Mouse (Mus musculus) lung, embryonic 14.5 days (tissue): ENCODE results near the gene Cfd. TPM values are rescaled to one million over a fixed set of nuclear protein-coding genes. Genes with fewer than 3 reads are reported as not detected.

ENCODE experiments used
- ATAC-seq: fragments of 200-750 bp; cut with Nextera tagmentation; 2 replicates; pipeline ENCODE4 v1.8.0; 2017; ENCODE audit warnings: mild to moderate bottlenecking, moderate TSS enrichment, moderate library complexity; ENCODE audit not compliant: insufficient read depth
- DNase-seq: peaks from one replicate; pipeline ENCODE4 v3.0.0-alpha.2; 2015
- H3K27ac ChIP-seq: fragments of 300-500 bp; sonication (generic); 2 replicates; pipeline ENCODE4 v1.5.1; 2014; ENCODE audit warnings: low read depth, mild to moderate bottlenecking, moderate library complexity
- H3K27me3 ChIP-seq: fragments of 300-500 bp; sonication (generic); 2 replicates; pipeline ENCODE4 v1.6.1; 2014; ENCODE audit warnings: low read length, control low read depth; ENCODE audit not compliant: insufficient read depth
- H3K36me3 ChIP-seq: fragments of 300-500 bp; sonication (generic); 2 replicates; pipeline ENCODE4 v1.6.1; 2014; ENCODE audit warnings: control low read depth; ENCODE audit not compliant: insufficient read depth
- H3K4me1 ChIP-seq: fragments of 300-500 bp; sonication (generic); 2 replicates; pipeline ENCODE4 v1.6.1; 2014; ENCODE audit warnings: antibody characterized with exemption, control low read depth; ENCODE audit not compliant: insufficient read depth
- H3K4me2 ChIP-seq: fragments of 300-500 bp; sonication (generic); 2 replicates; pipeline ENCODE4 v1.6.1; 2014; ENCODE audit warnings: mild to moderate bottlenecking
- H3K4me3 ChIP-seq: fragments of 300-500 bp; sonication (generic); 2 replicates; pipeline ENCODE4 v1.5.1; 2014; ENCODE audit warnings: low read depth, low read length
- H3K9ac ChIP-seq: fragments of 300-500 bp; sonication (generic); 2 replicates; pipeline ENCODE4 v1.6.1; 2014
- H3K9me3 ChIP-seq: fragments of 300-500 bp; sonication (generic); 2 replicates; pipeline ENCODE4 v1.6.1; 2016; ENCODE audit warnings: low read depth, low read length, control low read depth
- CTCF ChIP-seq: IDR thresholded peaks from 2 replicates; pipeline ENCODE4 v1.5.1; 2016; ENCODE audit warnings: antibody characterized with exemption, low read depth
- WGBS: fragments of 180-500 bp; shearing (Covaris S2); extraction: QIAGEN DNeasy Blood & Tissue Kit; methylation state at CpG from one replicate; pipeline ENCODE4 v1.1.7; 2014; 5-methylcytosine and 5-hydroxymethylcytosine counted together
- polyA plus RNA-seq: library from polyadenylated mRNA; unstranded; fragments of >200 nt; fragmentation: Nextera tagmentation; extraction: Ambion mirVana; gene quantifications from 2 replicates; pipeline ENCODE4 v1.2.1, GENCODE M21; 2014

Cfd gene
- polyA plus RNA-seq, 1 experiment from 2014 or later = not detected

GRCm38 (mm10) chr10:79866601-79867000 lies 24.1 kb upstream of the Cfd start:
- no peak overlapping the region for H3K4me3 ChIP-seq
- no peaks in the 10 kb centered on the region for H3K9me3 ChIP-seq
- WGBS = 66% methylated on average over 11 of the region's 11 CpGs

DNA sequence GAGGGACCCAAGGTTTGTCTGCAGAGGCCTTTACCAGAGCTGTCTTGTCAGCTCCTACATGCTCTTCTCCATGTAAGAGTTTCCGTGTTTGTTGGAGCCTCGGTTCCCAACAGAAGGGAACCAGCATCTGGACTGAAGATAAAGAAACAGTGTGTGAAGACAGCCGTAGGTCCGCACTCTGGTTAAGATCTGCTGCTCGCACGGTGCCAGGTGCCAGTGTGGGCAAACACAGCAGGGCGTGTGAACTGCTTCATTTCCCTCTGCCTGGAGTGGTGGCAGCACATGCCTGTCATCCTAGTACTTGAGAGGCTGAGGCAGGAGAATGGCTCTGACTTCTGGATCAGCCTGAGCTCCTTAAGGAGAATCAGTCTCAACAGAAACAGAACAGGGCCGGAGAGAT lies 18.8 kb upstream of the Cfd start:
- Histone ChIP-seq H3K27ac (no peak overlapping the region), H3K27me3 (no peaks in the 10 kb centered on the region), H3K36me3 (0 out of 2 replicates have a peak, but pooled peaks cover under 1% of the 10 kb centered on the region), H3K9ac (no peak overlapping the region), H3K4me3 (no peak overlapping the region), H3K4me1 (no peaks in the 10 kb centered on the region; the same call in 1 of the 2 replicates), H3K4me2 (no peak overlapping the region), H3K9me3 (no peaks in the 10 kb centered on the region)
- TF ChIP-seq CTCF = no peak
- WGBS = 87% methylated on average over 8 of the region's 8 CpGs
- no peak for ATAC-seq
- no peak for DNase-seq

More at GRCm38 (mm10) chr10:79866601-79867000, 24.1 kb upstream of the Cfd start:
- DNase-seq = no peak
- H3K27me3 ChIP-seq = no peaks in the 10 kb centered on the region
- H3K9ac ChIP-seq = no peak overlapping the region
- no peak overlapping the region for H3K27ac ChIP-seq
- H3K4me1 ChIP-seq = no peaks in the 10 kb centered on the region
- no peak overlapping the region for H3K4me2 ChIP-seq
- TF ChIP-seq CTCF = no peak
- peaks cover 53% of the 10 kb centered on the region for H3K36me3 ChIP-seq
- no peak for ATAC-seq

DNA sequence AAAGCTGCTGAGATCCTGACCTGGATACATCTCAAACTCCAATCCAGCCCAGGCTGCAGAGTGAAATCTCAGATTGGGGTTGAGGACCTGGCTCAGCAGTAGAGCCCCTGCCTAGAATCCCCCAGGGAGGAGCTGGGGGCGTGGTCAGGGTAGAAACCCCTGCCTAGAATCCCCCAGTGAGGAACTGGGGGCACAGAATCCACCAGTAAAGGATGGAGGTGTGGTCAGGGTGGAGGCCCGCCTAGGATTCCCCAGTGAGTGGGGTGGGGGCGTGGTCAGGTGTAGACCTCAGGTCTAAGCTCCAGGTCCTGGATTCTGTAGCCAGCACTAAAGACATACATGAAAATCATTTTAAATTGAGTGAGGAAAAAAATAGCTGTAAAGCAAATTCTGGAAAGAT lies 17.8 kb upstream of the Cfd start:
- no peaks in the 10 kb centered on the region for H3K27me3 ChIP-seq
- no peaks in the 10 kb centered on the region for H3K9me3 ChIP-seq
- peak overlapping the region; percentile 79; the same call in 1 of the 2 replicates for H3K9ac ChIP-seq
- peak overlapping the region; percentile 97 for H3K4me2 ChIP-seq
- H3K4me3 ChIP-seq = peak overlapping the region; percentile 72; the same call in 1 of the 2 replicates
- 46% methylated on average over 3 of the region's 3 CpGs for WGBS
- H3K4me1 ChIP-seq = no peaks in the 10 kb centered on the region; the same call in 1 of the 2 replicates
- ATAC-seq = no peak
- H3K36me3 ChIP-seq = no peaks in the 10 kb centered on the region
- DNase-seq = no peak
- H3K27ac ChIP-seq = no peak overlapping the region
- no peak for TF ChIP-seq CTCF

- Histone ChIP-seq H3K27ac (no peak overlapping the region; the same call in 1 of the 2 replicates), H3K9ac (peak overlapping the region; percentile 79), H3K4me2 (peak overlapping the region; percentile 97), H3K27me3 (no peaks in the 10 kb centered on the region), H3K36me3 (no peaks in the 10 kb centered on the region), H3K9me3 (no peaks in the 10 kb centered on the region), H3K4me1 (no peaks in the 10 kb centered on the region; the same call in 1 of the 2 replicates), H3K4me3 (peak overlapping the region; percentile 72)
- no peak for TF ChIP-seq CTCF
- 7% methylated on average over 6 of the region's 6 CpGs for WGBS
- ATAC-seq = no peak
- no peak for DNase-seq
Observed at GRCm38 (mm10) chr10:79873313-79873712, 17.3 kb upstream of the Cfd start.

GRCm38 (mm10) chr10:79873715-79874289 lies 16.9 kb upstream of the Cfd start:
- DNase-seq (peak; percentile 36), ATAC-seq (no peak; the same call in 1 of the 2 replicates)
- WGBS = 1% methylated on average over 26 of the region's 26 CpGs
- no peaks in the 10 kb centered on the region for H3K36me3 ChIP-seq
- H3K4me3 ChIP-seq = peak overlapping the region; percentile 72
- H3K4me1 ChIP-seq = no peaks in the 10 kb centered on the region; the same call in 1 of the 2 replicates
- TF ChIP-seq CTCF = no peak
- no peaks in the 10 kb centered on the region for H3K9me3 ChIP-seq
- peak overlapping the region; percentile 37; the same call in 1 of the 2 replicates for H3K27ac ChIP-seq
- H3K9ac ChIP-seq = peak overlapping the region; percentile 79
- H3K27me3 ChIP-seq = no peaks in the 10 kb centered on the region
- H3K4me2 ChIP-seq = peak overlapping the region; percentile 97

DNA sequence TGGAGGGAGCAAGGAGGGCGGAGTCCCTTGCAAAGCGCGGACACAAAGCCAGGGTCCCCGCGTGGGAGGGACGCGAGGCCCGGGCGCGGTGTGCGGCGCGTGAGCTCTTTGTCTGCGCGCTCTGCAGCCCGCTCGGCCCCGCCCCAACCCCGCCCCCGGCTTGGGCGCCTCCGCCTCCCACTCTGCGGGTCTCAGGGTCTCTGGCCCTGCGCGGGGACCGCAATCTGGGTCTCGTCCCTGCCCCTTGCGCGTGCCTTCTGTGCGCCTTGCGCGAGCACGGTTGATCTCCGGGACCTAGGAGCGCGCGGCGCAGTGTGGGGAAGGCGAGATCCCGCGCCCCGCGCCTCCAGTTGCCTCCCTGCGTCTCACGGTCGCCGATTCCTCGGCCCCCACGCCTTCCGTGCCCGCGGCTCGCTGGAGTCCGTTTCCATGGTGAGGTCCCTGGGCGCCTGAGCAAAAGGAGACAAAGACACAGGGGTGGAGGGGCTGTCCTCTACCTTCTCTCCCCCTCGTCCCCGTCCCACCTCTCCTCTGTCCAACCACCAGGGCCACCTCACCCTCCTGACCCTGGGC lies 16.3 kb upstream of the Cfd start, which contains the start of the genes Prtn3 and Plppr3:
Gene Prtn3, plus strand, starts transcription at position 187 of the 573 bp plus-strand sequence.
Gene Plppr3, minus strand, starts transcription at position 345 of the 573 bp plus-strand sequence.
- Histone ChIP-seq H3K9ac (peak within 1 kb of the TSS; percentile 79), H3K9me3 (no peaks in the 10 kb centered on the region), H3K36me3 (no peaks in the 10 kb centered on the region), H3K27ac (peak within 1 kb of the TSS; percentile 37; the same call in 1 of the 2 replicates), H3K27me3 (no peaks in the 10 kb centered on the region), H3K4me2 (peak within 1 kb of the TSS; percentile 97), H3K4me1 (no peaks in the 10 kb centered on the region; the same call in 1 of the 2 replicates), H3K4me3 (peak within 1 kb of the TSS; percentile 72)
- TF ChIP-seq CTCF = no peak
- ATAC-seq = peak; percentile 88
- 1% methylated on average over 53 of the region's 57 CpGs for WGBS
- DNase-seq = peak; percentile 74

DNA sequence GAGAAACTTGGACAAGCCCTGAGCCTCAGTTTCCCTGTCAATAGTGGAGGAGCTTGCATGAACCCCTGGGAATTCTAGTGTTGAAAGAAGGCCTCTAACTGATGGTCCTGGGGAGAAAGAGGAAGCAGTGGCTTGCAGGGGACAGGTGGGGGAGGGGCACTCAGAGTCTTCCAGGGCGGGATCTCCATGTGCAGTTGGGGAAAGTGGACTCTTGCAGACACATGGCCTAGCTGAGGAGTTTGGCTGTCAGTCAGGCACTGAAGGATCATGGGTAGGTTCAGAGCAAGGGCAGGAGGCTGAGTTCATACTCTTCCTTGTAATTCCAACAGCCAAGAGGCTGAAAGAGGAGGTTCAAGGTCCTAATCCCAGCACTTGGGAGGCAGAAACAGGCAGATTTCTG lies 13.5 kb upstream of the Cfd start:
- no peak overlapping the region for H3K4me2 ChIP-seq
- H3K9ac ChIP-seq = no peak overlapping the region
- no peaks in the 10 kb centered on the region for H3K9me3 ChIP-seq
- H3K4me1 ChIP-seq = peaks cover 4% of the 10 kb centered on the region
- no peak for TF ChIP-seq CTCF
- ATAC-seq = no peak
- H3K36me3 ChIP-seq = no peaks in the 10 kb centered on the region
- no peak for DNase-seq
- H3K27ac ChIP-seq = no peak overlapping the region
- H3K4me3 ChIP-seq = no peak overlapping the region
- WGBS = 23% methylated on average over 1 of the region's 1 CpGs
- no peaks in the 10 kb centered on the region for H3K27me3 ChIP-seq
